Mouse (Mus musculus) forebrain, embryonic 10.5 days (tissue): ENCODE results near the gene Ube4a. TPM values are rescaled to one million over a fixed set of nuclear protein-coding genes. Genes with fewer than 3 reads are reported as not detected.

Experiments used
- DNase-seq: peaks from one replicate; pipeline ENCODE4 v3.0.0-alpha.2; 2017; ENCODE audit warnings: low spot score; ENCODE audit errors: extremely low spot score
- H3K27ac ChIP-seq: fragments of 300-500 bp; sonication (generic); 2 replicates; pipeline ENCODE4 v1.5.1; 2016; ENCODE audit warnings: mild to moderate bottlenecking
- H3K27me3 ChIP-seq: fragments of 300-500 bp; sonication (generic); 2 replicates; pipeline ENCODE4 v1.6.1; 2016; ENCODE audit warnings: mild to moderate bottlenecking; ENCODE audit not compliant: poor library complexity, severe bottlenecking
- H3K36me3 ChIP-seq: fragments of 300-500 bp; sonication (generic); replicated peaks from 2 replicates; pipeline ENCODE4 v1.6.1; 2016; ENCODE audit warnings: mild to moderate bottlenecking, moderate library complexity
- H3K4me1 ChIP-seq: fragments of 300-500 bp; sonication (generic); 2 replicates; pipeline ENCODE4 v1.6.1; 2016
- H3K4me3 ChIP-seq: fragments of 300-500 bp; sonication (generic); 2 replicates; pipeline ENCODE4 v1.5.1; 2016; ENCODE audit warnings: mild to moderate bottlenecking, moderate library complexity
- H3K9me3 ChIP-seq: fragments of 300-500 bp; sonication (generic); 2 replicates; pipeline ENCODE4 v1.6.1; 2016; ENCODE audit warnings: mild to moderate bottlenecking, moderate library complexity
- WGBS: fragments of 180-500 bp; shearing (Covaris S2); methylation state at CpG from one replicate; pipeline ENCODE4 v1.1.7; 2016; 5-methylcytosine and 5-hydroxymethylcytosine counted together
- polyA plus RNA-seq: library from polyadenylated mRNA; unstranded; fragments of >200 nt; fragmentation: Nextera tagmentation; extraction: Ambion mirVana; gene quantifications from 2 replicates; pipeline ENCODE4 v1.2.1, GENCODE M21; 2016

The Ube4a gene
- polyA plus RNA-seq, 1 experiment from 2014 or later, result 24.8 TPM

DNA sequence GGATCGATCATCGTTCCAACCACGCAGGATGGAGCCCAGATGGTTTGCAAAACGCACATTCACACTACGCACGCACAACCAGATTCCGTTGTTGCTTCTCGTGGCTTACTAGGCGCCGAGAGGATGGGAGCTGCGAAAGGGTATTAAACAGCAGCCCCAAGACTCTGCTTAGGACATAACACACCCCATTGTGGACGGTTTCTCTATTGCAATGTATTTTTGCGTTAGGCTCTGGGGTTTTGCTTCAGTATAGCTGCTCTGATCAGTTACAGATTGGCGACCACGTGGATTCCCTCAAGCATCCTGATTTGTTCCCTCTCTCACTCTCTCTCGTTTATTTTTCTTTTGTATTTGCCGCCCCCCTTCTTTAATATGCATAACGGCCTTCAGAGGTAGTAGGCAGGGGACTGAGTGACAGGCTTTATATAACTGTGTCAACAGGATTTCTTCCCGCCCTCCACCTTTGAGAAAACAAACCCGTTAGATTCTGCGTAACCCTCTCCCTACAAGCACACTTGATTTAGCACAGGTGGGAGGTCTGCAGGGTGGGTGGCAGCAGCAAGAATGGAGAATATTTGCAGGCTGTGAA, 82.3 kb downstream of the Ube4a start:
- Histone ChIP-seq H3K36me3 (peaks cover 5% of the 10 kb centered on the region), H3K9me3 (no peaks in the 10 kb centered on the region), H3K27ac (peak overlapping the region; percentile 98), H3K4me1 (peaks cover 37% of the 10 kb centered on the region), H3K4me3 (peak overlapping the region; percentile 96), H3K27me3 (no peaks in the 10 kb centered on the region)
- DNase-seq, result peak; percentile 21
- under 1% methylated on average over 21 of the region's 21 CpGs for WGBS

GRCm38 (mm10) chr9:44882436-44882980, 82.9 kb downstream of the Ube4a start:
- Histone ChIP-seq H3K27ac (peak overlapping the region; percentile 98), H3K4me1 (peaks cover 43% of the 10 kb centered on the region), H3K27me3 (no peaks in the 10 kb centered on the region), H3K4me3 (peak overlapping the region; percentile 96), H3K36me3 (peaks cover 11% of the 10 kb centered on the region), H3K9me3 (no peaks in the 10 kb centered on the region)
- peak; percentile 74 for DNase-seq
- WGBS, result under 1% methylated on average over 27 of the region's 27 CpGs

DNA sequence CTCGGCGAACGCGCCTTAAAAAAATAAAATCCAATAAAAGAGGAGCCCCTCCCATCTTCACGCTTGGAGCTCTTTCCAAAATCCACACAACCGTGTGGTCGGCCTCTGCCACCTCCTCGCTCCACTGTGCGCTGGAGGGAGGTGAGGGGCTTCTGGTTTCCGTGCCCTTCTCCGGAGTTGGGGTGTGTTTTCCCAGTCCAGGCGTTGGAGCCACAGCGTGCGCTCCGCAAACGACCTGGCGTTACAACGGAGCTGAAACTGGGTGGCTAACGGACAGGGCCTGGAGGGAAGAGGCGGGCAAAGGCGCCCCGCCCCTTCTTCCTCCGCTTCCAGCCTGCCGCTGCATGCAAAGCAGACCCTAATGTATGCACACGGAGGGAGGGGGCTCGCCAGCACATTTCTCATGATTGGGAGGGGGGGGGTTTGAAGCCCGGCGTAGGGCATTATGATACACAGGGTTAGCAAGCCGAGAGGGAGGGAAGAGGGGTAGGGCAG, 83.4 kb downstream of the Ube4a start:
- DNase-seq, result peak; percentile 89
- Histone ChIP-seq H3K27me3 (no peaks in the 10 kb centered on the region), H3K27ac (peak overlapping the region; percentile 98), H3K36me3 (peaks cover 16% of the 10 kb centered on the region), H3K4me3 (peak overlapping the region; percentile 96), H3K9me3 (no peaks in the 10 kb centered on the region), H3K4me1 (peaks cover 48% of the 10 kb centered on the region)
- 0% methylated on average over 29 of the region's 29 CpGs for WGBS

DNA sequence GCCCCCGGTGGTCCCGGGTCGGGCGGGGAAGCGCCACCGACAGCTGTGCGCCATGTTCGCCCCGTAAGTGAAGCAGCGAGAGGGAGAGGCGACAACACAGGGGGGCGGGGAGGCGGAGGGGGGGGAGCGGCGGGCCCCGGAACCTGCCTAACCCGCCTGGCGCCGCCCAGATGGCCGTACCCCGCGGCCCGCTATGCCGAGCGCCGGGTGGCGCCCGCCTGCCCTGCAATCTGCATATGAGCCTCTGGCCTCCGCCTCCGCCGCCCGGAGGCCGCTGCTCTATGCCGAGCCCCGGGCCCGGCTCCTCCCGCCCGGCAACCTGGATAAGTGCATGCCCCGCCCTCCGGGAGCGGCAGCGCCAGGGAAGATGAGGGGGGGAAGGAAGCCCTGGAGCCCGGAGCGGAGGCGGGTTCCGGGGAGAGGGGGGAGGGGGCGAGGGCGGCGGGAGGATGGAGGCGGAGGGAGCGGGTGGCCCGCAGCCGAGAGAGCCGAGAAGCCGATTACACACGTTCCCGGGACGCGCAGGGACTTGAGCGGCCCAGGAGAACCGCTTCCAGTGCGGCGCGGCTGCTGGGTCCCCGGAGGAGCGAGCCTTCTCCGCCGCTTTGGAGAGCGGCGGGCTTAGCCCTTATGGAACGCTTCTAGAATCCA, 84.1 kb downstream of the Ube4a start, which contains the start of gene Kmt2a:
TSS of gene Kmt2a (minus strand) at position 76 of the 651 bp plus-strand sequence.
- Histone ChIP-seq H3K27ac (peak within 1 kb of the TSS; percentile 98), H3K36me3 (peaks cover 20% of the 10 kb centered on the region), H3K4me1 (peaks cover 55% of the 10 kb centered on the region), H3K27me3 (no peaks in the 10 kb centered on the region), H3K4me3 (peak within 1 kb of the TSS; percentile 96), H3K9me3 (no peaks in the 10 kb centered on the region)
- under 1% methylated on average over 57 of the region's 71 CpGs for WGBS
- DNase-seq, result peak; percentile 96

DNA sequence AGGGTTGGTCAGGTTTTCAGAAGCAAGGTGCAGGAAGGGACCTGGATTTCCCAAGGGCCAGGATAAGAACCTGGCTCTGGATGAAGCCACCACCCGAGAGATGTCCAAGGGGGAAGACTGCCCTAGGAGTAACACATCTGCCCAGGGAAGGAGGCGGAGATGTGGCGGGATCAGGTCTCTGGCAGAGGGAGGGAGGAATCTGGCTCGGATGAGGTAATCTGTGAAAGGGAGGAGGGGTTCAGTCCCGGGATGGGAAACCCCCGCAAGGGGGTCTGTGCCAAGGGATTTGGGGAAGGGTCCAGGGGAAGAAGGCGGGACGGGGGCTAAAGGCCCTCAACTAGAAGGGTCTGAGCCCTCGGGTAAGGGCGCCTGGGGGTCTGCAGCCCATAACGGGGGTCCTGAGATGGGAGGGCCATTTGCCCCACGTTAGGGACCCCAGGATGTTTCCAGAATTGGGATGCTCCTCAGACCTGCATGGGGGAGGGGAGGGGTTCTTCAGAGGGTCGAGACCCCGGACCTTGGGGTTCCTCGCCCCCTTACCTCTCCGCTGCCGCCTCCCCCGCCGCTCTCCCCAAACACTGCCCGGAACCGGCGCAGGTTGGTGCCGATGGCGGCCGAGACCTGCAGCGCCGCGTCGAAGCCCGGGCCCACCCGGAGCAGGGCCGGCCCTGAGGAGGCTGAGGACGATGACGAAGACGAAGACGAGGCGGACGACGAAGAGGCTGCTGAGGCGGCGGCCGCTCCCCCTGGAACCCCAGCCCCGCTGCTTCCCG, 84.9 kb downstream of the Ube4a start:
- peak; percentile 30 for DNase-seq
- H3K27me3 ChIP-seq, result no peaks in the 10 kb centered on the region
- WGBS, result under 1% methylated on average over 41 of the region's 44 CpGs
- peak overlapping the region; percentile 96 for H3K4me3 ChIP-seq
- H3K27ac ChIP-seq, result peak overlapping the region; percentile 98
- H3K36me3 ChIP-seq, result peaks cover 24% of the 10 kb centered on the region
- H3K9me3 ChIP-seq, result no peaks in the 10 kb centered on the region
- H3K4me1 ChIP-seq, result peaks cover 63% of the 10 kb centered on the region

- Histone ChIP-seq H3K4me1 (peaks cover 69% of the 10 kb centered on the region), H3K27me3 (no peaks in the 10 kb centered on the region), H3K4me3 (peak overlapping the region; percentile 96), H3K36me3 (peaks cover 27% of the 10 kb centered on the region), H3K27ac (peak overlapping the region; percentile 98), H3K9me3 (no peaks in the 10 kb centered on the region)
- WGBS, result 2% methylated on average over 13 of the region's 13 CpGs
- DNase-seq, result peak; percentile 15
These were observed 85.6 kb downstream of the Ube4a start for GRCm38 (mm10) chr9:44879694-44880271.

DNA sequence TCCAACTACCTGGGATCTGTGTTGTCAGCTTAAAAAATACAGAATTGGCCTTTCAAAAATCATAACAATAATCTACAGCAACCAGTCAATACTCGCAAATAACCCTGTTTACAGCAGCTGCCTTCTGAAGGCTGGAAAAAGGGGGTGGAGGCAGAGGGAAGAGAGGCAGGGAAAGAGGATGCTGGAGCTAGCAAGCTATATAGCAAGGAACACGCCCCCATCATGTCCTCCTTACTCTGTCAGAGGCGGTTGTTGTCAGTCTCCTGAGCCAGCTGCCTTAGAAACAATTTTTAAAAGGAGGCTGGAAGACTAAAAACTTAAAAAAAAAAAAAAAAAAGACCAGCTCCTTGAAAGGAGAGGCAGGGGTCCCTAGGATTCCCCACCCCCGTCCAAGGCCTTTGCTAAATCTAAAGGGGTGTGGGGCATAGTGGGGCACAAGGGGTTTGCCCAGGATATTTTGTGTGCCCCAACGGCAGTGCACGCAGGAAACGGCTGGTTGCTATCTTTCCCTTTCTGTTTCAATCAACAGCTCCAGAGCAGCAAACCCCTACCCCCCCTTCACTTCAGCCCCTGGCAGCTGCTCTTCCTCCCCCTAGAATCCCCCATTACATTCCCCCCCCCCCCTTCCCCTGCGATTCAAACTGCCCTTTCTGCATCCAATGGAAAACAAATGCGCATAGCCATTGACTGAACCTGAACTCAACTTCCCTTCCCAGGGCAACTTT, 86.5 kb downstream of the Ube4a start:
- peaks cover 76% of the 10 kb centered on the region for H3K4me1 ChIP-seq
- no peaks in the 10 kb centered on the region for H3K9me3 ChIP-seq
- 44% methylated on average over 9 of the region's 9 CpGs for WGBS
- no peaks in the 10 kb centered on the region for H3K27me3 ChIP-seq
- H3K4me3 ChIP-seq, result peak overlapping the region; percentile 96
- no peak for DNase-seq
- peaks cover 27% of the 10 kb centered on the region for H3K36me3 ChIP-seq
- H3K27ac ChIP-seq, result peak overlapping the region; percentile 98

GRCm38 (mm10) chr9:44877686-44878085, 87.7 kb downstream of the Ube4a start:
- Histone ChIP-seq H3K4me3 (no peak overlapping the region), H3K4me1 (peaks cover 79% of the 10 kb centered on the region), H3K27ac (no peak overlapping the region), H3K36me3 (peaks cover 30% of the 10 kb centered on the region), H3K27me3 (no peaks in the 10 kb centered on the region), H3K9me3 (no peaks in the 10 kb centered on the region)
- WGBS, result 94% methylated on average over 7 of the region's 7 CpGs
- DNase-seq, result no peak

DNA sequence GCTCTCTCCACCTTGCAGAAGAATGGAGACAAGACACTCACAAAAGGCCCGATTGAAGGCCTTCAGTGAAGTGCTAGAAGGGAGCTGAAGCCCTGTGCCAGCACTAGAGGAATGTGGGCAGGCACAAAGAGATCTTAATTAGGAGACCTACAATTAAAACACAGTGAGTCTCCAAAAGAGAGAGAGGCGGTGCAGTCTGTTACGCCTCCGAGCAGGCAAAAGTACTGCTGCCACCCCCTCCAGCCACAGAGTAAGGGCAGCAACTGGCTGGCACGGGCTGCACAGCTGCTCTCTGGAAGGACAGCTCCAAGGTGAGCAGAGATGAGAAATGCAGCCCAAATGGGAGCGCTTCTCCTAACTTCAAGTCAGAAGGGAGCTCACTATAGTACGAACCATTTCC, 89.9 kb downstream of the Ube4a start:
- no peak for DNase-seq
- no peaks in the 10 kb centered on the region for H3K27me3 ChIP-seq
- 43% methylated on average over 7 of the region's 7 CpGs for WGBS
- H3K9me3 ChIP-seq, result no peaks in the 10 kb centered on the region
- peaks cover 45% of the 10 kb centered on the region for H3K36me3 ChIP-seq
- H3K4me3 ChIP-seq, result peak overlapping the region; percentile 11; the same call in 1 of the 2 replicates
- H3K27ac ChIP-seq, result no peak overlapping the region
- peaks cover 74% of the 10 kb centered on the region for H3K4me1 ChIP-seq

DNA sequence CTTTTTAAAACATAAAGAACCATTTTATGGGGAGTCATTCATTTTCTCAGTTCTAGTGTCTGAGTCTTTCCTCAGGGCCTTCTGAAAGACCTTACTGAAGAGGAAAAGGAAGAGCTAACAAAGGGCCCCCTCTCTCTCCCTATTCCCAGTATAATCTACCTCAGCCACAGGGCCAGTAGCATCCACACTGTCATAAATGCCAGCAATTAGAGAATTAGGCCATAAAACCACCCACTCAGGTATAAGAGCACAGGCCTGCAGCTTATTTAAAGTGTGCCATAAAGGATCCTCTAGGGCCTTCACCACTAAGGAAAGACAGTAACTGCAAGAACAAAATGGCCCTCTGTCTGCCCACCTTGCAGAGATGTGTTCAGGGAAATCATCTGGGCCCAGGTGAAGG, 91.2 kb downstream of the Ube4a start:
- DNase-seq, result no peak
- peaks cover 61% of the 10 kb centered on the region for H3K4me1 ChIP-seq
- H3K36me3 ChIP-seq, result peaks cover 56% of the 10 kb centered on the region
- no peak overlapping the region for H3K27ac ChIP-seq
- no peaks in the 10 kb centered on the region for H3K9me3 ChIP-seq
- H3K4me3 ChIP-seq, result no peak overlapping the region
- no peaks in the 10 kb centered on the region for H3K27me3 ChIP-seq

DNA sequence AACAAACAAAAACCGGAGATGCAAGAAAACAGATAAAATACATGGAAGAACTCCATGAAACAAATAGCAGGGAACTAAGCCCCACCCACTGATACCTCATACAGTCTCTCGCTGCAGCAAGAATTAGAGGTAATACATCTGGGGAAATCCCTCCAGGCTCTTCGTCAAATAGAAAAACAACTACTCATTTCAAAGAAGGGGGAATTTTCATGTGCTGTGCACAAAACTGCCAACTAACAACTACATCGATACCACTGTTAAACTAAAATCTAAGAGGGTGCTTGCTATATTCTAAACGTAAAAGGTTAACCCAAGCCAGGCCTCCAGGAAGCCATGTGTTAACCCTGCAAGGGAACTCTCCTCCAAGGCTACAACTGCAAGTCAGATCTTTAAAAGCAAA, 91.7 kb downstream of the Ube4a start:
- no peak for DNase-seq
- Histone ChIP-seq H3K9me3 (no peaks in the 10 kb centered on the region), H3K36me3 (peaks cover 57% of the 10 kb centered on the region), H3K27ac (no peak overlapping the region), H3K4me1 (peaks cover 56% of the 10 kb centered on the region), H3K4me3 (no peak overlapping the region), H3K27me3 (no peaks in the 10 kb centered on the region)
- WGBS, result 86% methylated on average over 5 of the region's 5 CpGs
